In genomic region chr10:81365672-81366476, GRCm38 (mm10) we compare ENCODE assay signal across 8 mouse cellular contexts. TPM values are rescaled to one million over a fixed set of nuclear protein-coding genes. Genes with fewer than 3 reads are reported as not detected.
DNase-seq lines count a peak whose midpoint lies in the region; ATAC-seq and TF ChIP-seq lines count a peak whose summit lies in the region.

4930404N11Rik (minus strand) TSS chr10:81365816.

- intact Hi-C loops in heart, postnatal 10 days (cut with DNase I) = no loop called here

- H3K27me3 ChIP-seq in heart, embryonic 14.5 days (ENCODE audit: control insufficient read depth, insufficient read depth, low read length) = no peaks in the 10 kb centered on the region
- no peaks in the 10 kb centered on the region for H3K27me3 ChIP-seq in hindbrain, postnatal 0 days (ENCODE audit: insufficient read depth, low read length)
- H3K27me3 ChIP-seq in midbrain, embryonic 13.5 days = peaks cover 25% of the 10 kb centered on the region

- peak within 1 kb of the TSS; percentile 73 for H3K9ac ChIP-seq in heart, embryonic 14.5 days (ENCODE audit: low read length)
- no peak within 1 kb of the TSS for H3K9ac ChIP-seq in hindbrain, postnatal 0 days (replicated peaks; ENCODE audit: low read length)
- peak within 1 kb of the TSS; percentile 60 for H3K9ac ChIP-seq in midbrain, embryonic 13.5 days (replicated peaks)

- DNase-seq in heart, postnatal 10 days = no peak
- DNase-seq in embryo, embryonic 10.5 days (ENCODE audit: low spot score) = peak; percentile 82
- peak; percentile 12 for DNase-seq in hindbrain, postnatal 0 days (ENCODE audit: low spot score)
- no peak for DNase-seq in layer of hippocampus, postnatal 36 days
- no peak for DNase-seq in layer of hippocampus, postnatal 14 days (ENCODE audit: low spot score in 2 of 2)
- DNase-seq in kidney, postnatal 14 days = no peak

- peak within 1 kb of the TSS in 1 of 2 experiments; percentile 48; a peak in 2 of 4 replicates for H3K27ac ChIP-seq in heart, embryonic 14.5 days (replicated peaks in 1 of 2; ENCODE audit: control insufficient read depth in 1 of 2, insufficient read depth in 1 of 2, low read depth in 2 of 2, low read length in 2 of 2)
- peak within 1 kb of the TSS; percentile 20; the same call in 1 of the 2 replicates for H3K27ac ChIP-seq in hindbrain, postnatal 0 days
- 0 out of 2 replicates have a peak within 1 kb of the TSS, but pooled peaks have one; percentile 5 for H3K27ac ChIP-seq in midbrain, embryonic 13.5 days

- peak within 1 kb of the TSS; percentile 35 to 40; a peak in 3 of 4 replicates for H3K4me3 ChIP-seq in heart, embryonic 14.5 days (ENCODE audit: control insufficient read depth in 1 of 2, insufficient read depth in 1 of 2, low read depth in 1 of 2, low read length in 2 of 2)
- no peak within 1 kb of the TSS for H3K4me3 ChIP-seq in hindbrain, postnatal 0 days (ENCODE audit: low read length)
- H3K4me3 ChIP-seq in midbrain, embryonic 13.5 days (replicated peaks) = peak within 1 kb of the TSS; percentile 36

- peak within 1 kb of the TSS; percentile 69 for H3K4me2 ChIP-seq in heart, embryonic 14.5 days (ENCODE audit: low read length)
- H3K4me2 ChIP-seq in hindbrain, postnatal 0 days (ENCODE audit: low read depth, low read length) = no peak within 1 kb of the TSS
- H3K4me2 ChIP-seq in midbrain, embryonic 13.5 days (replicated peaks) = peak within 1 kb of the TSS; percentile 56

- H3K4me1 ChIP-seq in heart, embryonic 14.5 days (ENCODE audit: control insufficient read depth in 2 of 2, insufficient read depth in 2 of 2, low read length in 2 of 2) = peaks cover 29 to 52% of the 10 kb centered on the region in 2 experiments
- H3K4me1 ChIP-seq in hindbrain, postnatal 0 days (ENCODE audit: insufficient read depth, low read length) = 0 out of 2 replicates have a peak, but pooled peaks cover 5% of the 10 kb centered on the region
- H3K4me1 ChIP-seq in midbrain, embryonic 13.5 days (replicated peaks) = peaks cover 50% of the 10 kb centered on the region

- TF ChIP-seq CTCF in hindbrain, postnatal 0 days (IDR thresholded peaks at IDR 0.05; ENCODE audit: low read depth) = no peak

- H3K36me3 ChIP-seq in heart, embryonic 14.5 days (ENCODE audit: control insufficient read depth, insufficient read depth, low read length) = peaks cover 61% of the 10 kb centered on the region
- H3K36me3 ChIP-seq in hindbrain, postnatal 0 days (ENCODE audit: insufficient read depth, low read length) = peaks cover 43% of the 10 kb centered on the region
- H3K36me3 ChIP-seq in midbrain, embryonic 13.5 days = peaks cover 65% of the 10 kb centered on the region

- ATAC-seq in heart, embryonic 14.5 days (ENCODE audit: insufficient number of reproducible peaks, insufficient read depth, low FRiP score, low read depth) = no peak
- no peak for ATAC-seq in hindbrain, postnatal 0 days
- peak; percentile 25; the same call in 1 of the 2 replicates for ATAC-seq in midbrain, embryonic 13.5 days

- WGBS in heart, embryonic 14.5 days = 29% methylated on average over 12 of the region's 12 CpGs
- 22% methylated on average over 12 of the region's 12 CpGs for WGBS in hindbrain, postnatal 0 days
- WGBS in midbrain, embryonic 13.5 days = 16% methylated on average over 12 of the region's 12 CpGs

- H3K9me3 ChIP-seq in heart, embryonic 14.5 days (ENCODE audit: control insufficient read depth, low read length) = no peaks in the 10 kb centered on the region
- H3K9me3 ChIP-seq in hindbrain, postnatal 0 days (ENCODE audit: low read length) = no peaks in the 10 kb centered on the region
- no peaks in the 10 kb centered on the region for H3K9me3 ChIP-seq in midbrain, embryonic 13.5 days

RNA-seq across cellular contexts. Expression of gene 4930404N11Rik, which starts in this region (rescaled TPM):
- polyA plus RNA-seq in heart, embryonic 14.5 days (2014; fragmentation: Nextera tagmentation; extraction: Ambion mirVana) = 0.28 and 0.38 TPM in 2 replicates
- total RNA-seq in heart, postnatal 10 days (2021) = 1 to 10 TPM in 1 of 2 experiments, under 1 TPM in 1; 0.42 to 1.1 TPM
- not detected in 2 replicates for total RNA-seq in hindbrain, postnatal 0 days (2014; rRNA removed)
- 0.25 and 0.99 TPM in 2 replicates for polyA plus RNA-seq in hindbrain, postnatal 0 days (2015; fragmentation: Nextera tagmentation; extraction: Ambion mirVana)
- polyA plus RNA-seq in midbrain, embryonic 13.5 days (2015; fragmentation: Nextera tagmentation; extraction: Ambion mirVana) = 0.44 and 0.70 TPM in 2 replicates
- total RNA-seq in layer of hippocampus, postnatal 36 days (2021) = 1 to 10 TPM; 1.6 to 1.9 TPM
- 1 to 10 TPM in 1 of 2 experiments, under 1 TPM in 1; 0.92 to 1.0 TPM for total RNA-seq in layer of hippocampus, postnatal 14 days (2021)

Comparison
In these comparisons a context has a peak if more than half of its experiments do, and no peak if none do; other contexts are left out.
1. Peak in DNase-seq and H3K27ac ChIP-seq in hindbrain, postnatal 0 days; RNA of the gene not detected or under 1 TPM.
2. Peak in ATAC-seq, H3K4me3 ChIP-seq, H3K27ac ChIP-seq, H3K9ac ChIP-seq and H3K4me2 ChIP-seq in midbrain, embryonic 13.5 days; RNA of the gene not detected or under 1 TPM.